1 mouse cellular context compared by ENCODE assay signal in the genomic region with DNA sequence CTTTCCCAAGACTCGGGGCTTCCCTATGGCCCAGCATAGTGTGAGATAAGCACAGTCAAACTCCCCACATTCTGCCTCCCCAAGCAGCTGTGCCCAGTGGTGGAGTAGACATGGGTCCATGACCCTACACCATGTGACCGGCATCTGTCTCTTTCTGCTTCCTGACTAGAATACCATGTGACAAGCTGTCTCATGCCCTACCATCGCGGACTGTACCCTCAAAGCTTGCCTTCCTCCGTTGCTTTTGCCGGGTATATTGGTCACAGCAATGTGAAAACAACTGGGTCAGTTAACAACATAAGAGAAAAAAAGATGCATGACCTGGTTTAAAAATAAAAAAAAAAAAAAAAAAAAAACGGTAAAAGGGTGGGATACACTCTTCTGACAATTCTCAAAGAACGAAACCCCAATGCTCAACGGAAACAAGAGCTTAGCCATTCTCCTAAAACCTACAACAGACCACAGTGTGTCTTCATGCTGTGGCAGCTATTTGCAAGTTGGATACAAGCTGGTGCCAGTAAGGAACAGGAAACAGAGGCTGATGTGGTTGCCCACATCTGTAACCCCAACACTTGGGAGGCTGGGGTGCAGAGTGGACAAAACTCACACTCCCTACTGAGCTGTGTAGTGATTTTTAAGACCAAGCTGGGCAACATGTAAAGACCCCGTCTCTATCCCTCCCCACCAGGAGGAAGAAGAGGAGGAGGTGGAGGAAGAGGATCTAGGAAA.
TF ChIP-seq lines count a peak whose summit lies in the region.

No protein-coding gene starts in this region.

TF ChIP-seq in CH12.LX, 34 proteins besides CTCF, POLR2A, EP300 and RAD21 (continued from another document):
- TF ChIP-seq SIN3A (IDR thresholded peaks at IDR 0.05; ENCODE audit: low read length), result 0 out of 2 replicates have a peak, but pooled peaks have one; percentile 30
- TF ChIP-seq ETS1 (conservative IDR thresholded peaks at IDR 0.05; ENCODE audit: low read depth, low read length), result peak; percentile 61
- TF ChIP-seq BHLHE40 (IDR thresholded peaks at IDR 0.05; ENCODE audit: low read depth, low read length), result peak; percentile 26; the same call in 1 of the 2 replicates
- no peak for TF ChIP-seq RCOR1 (conservative IDR thresholded peaks at IDR 0.05; ENCODE audit: low read depth, low read length)
- peak; percentile 57 for TF ChIP-seq USF2 (conservative IDR thresholded peaks at IDR 0.05; ENCODE audit: low read depth, low read length)
- peak; percentile 90 for TF ChIP-seq MAX (IDR thresholded peaks at IDR 0.05; ENCODE audit: low read length)
- TF ChIP-seq IRF4 (IDR thresholded peaks at IDR 0.05; ENCODE audit: low read depth, low read length), result peak; percentile 11; the same call in 1 of the 2 replicates
- no peak for TF ChIP-seq ZKSCAN1 (IDR thresholded peaks at IDR 0.05; ENCODE audit: borderline replicate concordance, low read depth, low read length)
- no peak for TF ChIP-seq MXI1 (IDR thresholded peaks at IDR 0.05; ENCODE audit: low read depth, low read length)
- no peak for TF ChIP-seq PAX5 (IDR thresholded peaks at IDR 0.05; ENCODE audit: low read length)
- no peak for TF ChIP-seq NELFE (IDR thresholded peaks at IDR 0.05; ENCODE audit: low read depth, low read length)
- peak; percentile 60 for TF ChIP-seq ELF1 (IDR thresholded peaks at IDR 0.05; ENCODE audit: low read depth, low read length)
- TF ChIP-seq USF1 (IDR thresholded peaks at IDR 0.05; ENCODE audit: low read depth, low read length), result peak; percentile 72
TF ChIP-seq in CH12.LX: peak in this region for 10.
